Mouse (Mus musculus): ENCODE measurements around the gene Gucy1b2. TPM values are rescaled to one million over a fixed set of nuclear protein-coding genes. Genes with fewer than 3 reads are reported as not detected.

Gucy1b2 gene
- polyA plus RNA-seq, 1 experiment from 2014 or later, result 0.09 TPM

DNA sequence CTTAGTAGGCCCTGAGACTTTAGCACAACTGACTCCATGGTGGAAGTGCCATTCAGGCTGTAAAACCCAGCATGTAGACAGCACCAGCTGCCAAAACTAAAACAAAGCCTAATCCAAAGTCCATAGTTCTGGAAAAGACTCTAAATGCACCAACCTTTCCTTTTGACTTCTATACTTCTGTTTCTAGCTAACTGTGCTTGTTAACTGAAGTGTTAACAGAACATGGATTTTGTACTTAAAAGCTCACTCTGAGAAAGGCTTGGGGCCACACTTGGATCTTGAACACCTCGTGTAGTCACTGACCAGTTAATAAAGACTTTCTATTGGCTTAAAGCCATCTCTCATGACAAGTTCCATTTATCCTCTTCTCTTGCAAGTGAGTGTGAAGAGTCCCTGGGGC is 13.1 kb downstream of the Gucy1b2 start:
- 67% methylated on average over 1 of the region's 1 CpGs for WGBS
- Histone ChIP-seq H3K27ac (no peak overlapping the region), H3K36me3 (no peaks in the 10 kb centered on the region)

DNA sequence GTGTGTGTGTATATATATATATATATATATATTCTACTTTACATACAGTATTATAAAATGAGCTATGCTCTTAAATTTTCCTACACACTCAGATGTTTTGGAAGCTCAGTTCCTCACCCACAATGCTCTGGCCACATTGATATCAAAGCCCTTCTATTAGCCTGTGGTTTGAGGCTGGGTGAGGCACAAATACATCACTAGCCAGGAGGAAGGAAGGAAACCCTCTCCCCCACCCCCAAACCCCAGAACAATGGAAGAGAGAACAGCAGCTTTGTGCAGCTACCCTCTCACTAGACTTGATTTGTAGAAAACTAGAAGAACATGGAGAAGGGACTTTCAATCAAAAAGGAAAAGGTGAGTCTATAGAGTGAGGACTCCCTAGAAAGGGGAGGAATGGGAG is 16.1 kb downstream of the Gucy1b2 start:
- Histone ChIP-seq H3K4me3 (replicated peaks) (no peak overlapping the region), H3K9ac (no peak overlapping the region), H3K4me1 (no peaks in the 10 kb centered on the region), H3K27me3 (replicated peaks) (no peaks in the 10 kb centered on the region), H3K36me3 (no peaks in the 10 kb centered on the region), H3K9me3 (no peaks in the 10 kb centered on the region), H3K4me2 (no peak overlapping the region), H3K27ac (no peak overlapping the region)
- no peak for ATAC-seq (ENCODE audit: insufficient read depth, low FRiP score, low read depth)

More for the DNA sequence above, 13.1 kb downstream of the Gucy1b2 start:
- no peak for ATAC-seq (ENCODE audit: insufficient read depth, low FRiP score, low read depth)
- no peak overlapping the region for H3K4me3 ChIP-seq (replicated peaks)
- no peaks in the 10 kb centered on the region for H3K4me1 ChIP-seq
- H3K9me3 ChIP-seq, result no peaks in the 10 kb centered on the region
- no peaks in the 10 kb centered on the region for H3K27me3 ChIP-seq (replicated peaks)
- H3K4me2 ChIP-seq, result no peak overlapping the region
- no peak overlapping the region for H3K9ac ChIP-seq

DNA sequence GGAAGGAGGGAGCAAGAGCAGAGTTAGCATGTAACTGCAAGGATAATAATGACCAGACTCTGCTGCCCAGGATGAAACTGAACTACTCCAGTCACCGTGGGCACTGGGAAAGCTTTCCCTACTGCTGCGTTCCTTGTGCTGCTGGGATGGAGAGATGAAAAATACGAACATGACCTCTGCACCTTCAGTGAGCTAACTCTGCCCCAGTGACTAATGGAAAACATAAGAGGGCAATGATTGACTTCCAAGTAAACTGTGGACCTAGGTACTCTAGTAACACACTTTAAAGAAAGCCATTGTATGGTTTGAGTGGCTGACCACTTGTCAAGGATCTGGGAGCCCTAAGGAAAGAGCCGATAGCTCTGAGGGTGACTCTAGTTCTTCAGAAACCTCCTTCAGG is 17.9 kb downstream of the Gucy1b2 start:
- Histone ChIP-seq H3K4me2 (no peak overlapping the region), H3K4me3 (replicated peaks) (no peak overlapping the region), H3K9me3 (no peaks in the 10 kb centered on the region), H3K27me3 (replicated peaks) (no peaks in the 10 kb centered on the region), H3K4me1 (no peaks in the 10 kb centered on the region), H3K27ac (no peak overlapping the region), H3K9ac (no peak overlapping the region), H3K36me3 (no peaks in the 10 kb centered on the region)
- no peak for ATAC-seq (ENCODE audit: insufficient read depth, low FRiP score, low read depth)
- 61% methylated on average over 4 of the region's 4 CpGs for WGBS

DNA sequence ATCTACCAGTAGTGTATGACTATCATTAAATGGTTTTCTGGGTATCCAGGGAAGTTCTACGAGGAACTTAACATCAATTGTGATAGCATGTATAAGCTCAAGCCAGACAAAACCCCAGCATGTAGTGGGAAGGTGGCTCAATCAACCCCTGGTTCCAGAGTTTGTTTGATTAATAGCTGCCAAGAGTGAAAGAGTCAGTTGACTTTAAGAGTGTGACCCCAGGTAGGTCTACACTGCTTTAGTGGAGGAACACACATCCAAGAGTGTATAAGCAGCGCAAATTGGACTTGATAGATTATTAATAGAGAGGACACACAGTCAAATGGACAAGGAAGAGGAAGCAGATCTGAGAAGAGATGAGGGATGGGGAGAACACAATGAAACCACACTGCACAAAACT is 18.3 kb downstream of the Gucy1b2 start:
- ATAC-seq (ENCODE audit: insufficient read depth, low FRiP score, low read depth), result no peak
- Histone ChIP-seq H3K27me3 (replicated peaks) (no peaks in the 10 kb centered on the region), H3K4me2 (no peak overlapping the region), H3K4me3 (replicated peaks) (no peak overlapping the region), H3K4me1 (no peaks in the 10 kb centered on the region), H3K9me3 (no peaks in the 10 kb centered on the region), H3K36me3 (no peaks in the 10 kb centered on the region), H3K27ac (no peak overlapping the region), H3K9ac (no peak overlapping the region)
- WGBS, result 93% methylated on average over 2 of the region's 2 CpGs

DNA sequence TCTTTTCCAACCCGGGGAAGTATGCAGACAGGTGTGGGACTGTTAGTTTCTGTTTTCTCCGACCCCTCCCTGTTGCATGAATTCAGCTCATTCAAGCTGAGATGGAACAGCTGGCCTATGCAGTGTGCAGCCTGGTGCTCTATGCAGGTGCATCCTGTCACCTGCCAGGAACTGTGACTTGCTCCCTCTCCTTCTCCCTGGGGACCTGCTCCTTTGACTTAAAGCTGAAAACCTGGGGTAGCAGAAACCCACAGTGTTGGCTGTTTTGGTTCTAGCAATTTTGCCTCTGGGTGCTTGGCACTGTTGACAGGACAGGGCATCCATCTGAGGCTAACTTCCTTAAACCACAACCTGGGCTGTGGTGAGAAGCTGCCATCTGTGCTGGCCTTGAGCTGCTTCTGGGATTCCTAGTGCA is 30.8 kb downstream of the Gucy1b2 start:
- ATAC-seq (ENCODE audit: insufficient read depth, low FRiP score, low read depth), result no peak
- H3K27me3 ChIP-seq (replicated peaks), result no peaks in the 10 kb centered on the region

GRCm38 (mm10) chr14:62422265-62422664 is 33.8 kb downstream of the Gucy1b2 start:
- no peak overlapping the region for H3K9ac ChIP-seq
- ATAC-seq (ENCODE audit: insufficient read depth, low FRiP score, low read depth), result no peak
- H3K4me2 ChIP-seq, result no peak overlapping the region
- no peak overlapping the region for H3K4me3 ChIP-seq (replicated peaks)
- WGBS, result 64% methylated on average over 4 of the region's 4 CpGs
- H3K27me3 ChIP-seq (replicated peaks), result no peaks in the 10 kb centered on the region
- no peaks in the 10 kb centered on the region for H3K9me3 ChIP-seq
- H3K4me1 ChIP-seq, result no peaks in the 10 kb centered on the region
- no peak overlapping the region for H3K27ac ChIP-seq
- H3K36me3 ChIP-seq, result no peaks in the 10 kb centered on the region

More for the DNA sequence above, 30.8 kb downstream of the Gucy1b2 start:
- H3K4me3 ChIP-seq (replicated peaks), result no peak overlapping the region
- 27% methylated on average over 2 of the region's 2 CpGs for WGBS
- H3K9ac ChIP-seq, result no peak overlapping the region
- no peaks in the 10 kb centered on the region for H3K9me3 ChIP-seq
- H3K4me1 ChIP-seq, result no peaks in the 10 kb centered on the region
- H3K4me2 ChIP-seq, result no peak overlapping the region
- no peaks in the 10 kb centered on the region for H3K36me3 ChIP-seq
- H3K27ac ChIP-seq, result no peak overlapping the region

- WGBS, result 75% methylated on average over 3 of the region's 3 CpGs
- Histone ChIP-seq H3K27ac (no peak overlapping the region), H3K4me3 (replicated peaks) (no peak overlapping the region), H3K4me1 (no peaks in the 10 kb centered on the region), H3K9ac (no peak overlapping the region), H3K4me2 (no peak overlapping the region), H3K27me3 (replicated peaks) (no peaks in the 10 kb centered on the region), H3K36me3 (no peaks in the 10 kb centered on the region), H3K9me3 (no peaks in the 10 kb centered on the region)
- ATAC-seq (ENCODE audit: insufficient read depth, low FRiP score, low read depth), result no peak
Observed at GRCm38 (mm10) chr14:62417501-62417900, 38.6 kb downstream of the Gucy1b2 start.

GRCm38 (mm10) chr14:62416742-62417134 is 39.4 kb downstream of the Gucy1b2 start:
- Histone ChIP-seq H3K4me2 (no peak overlapping the region), H3K27ac (no peak overlapping the region), H3K4me1 (no peaks in the 10 kb centered on the region), H3K36me3 (no peaks in the 10 kb centered on the region), H3K27me3 (replicated peaks) (no peaks in the 10 kb centered on the region), H3K9ac (no peak overlapping the region), H3K9me3 (no peaks in the 10 kb centered on the region), H3K4me3 (replicated peaks) (no peak overlapping the region)
- no peak for ATAC-seq (ENCODE audit: insufficient read depth, low FRiP score, low read depth)
- WGBS, result 24% methylated on average over 1 of the region's 1 CpGs

- Histone ChIP-seq H3K4me3 (replicated peaks) (no peak overlapping the region), H3K36me3 (no peaks in the 10 kb centered on the region), H3K27ac (no peak overlapping the region), H3K9me3 (no peaks in the 10 kb centered on the region), H3K27me3 (replicated peaks) (no peaks in the 10 kb centered on the region), H3K4me2 (no peak overlapping the region), H3K4me1 (no peaks in the 10 kb centered on the region), H3K9ac (no peak overlapping the region)
- ATAC-seq (ENCODE audit: insufficient read depth, low FRiP score, low read depth), result no peak
- WGBS, result 72% methylated on average over 7 of the region's 7 CpGs
Observed at GRCm38 (mm10) chr14:62416007-62416741, 39.9 kb downstream of the Gucy1b2 start.

DNA sequence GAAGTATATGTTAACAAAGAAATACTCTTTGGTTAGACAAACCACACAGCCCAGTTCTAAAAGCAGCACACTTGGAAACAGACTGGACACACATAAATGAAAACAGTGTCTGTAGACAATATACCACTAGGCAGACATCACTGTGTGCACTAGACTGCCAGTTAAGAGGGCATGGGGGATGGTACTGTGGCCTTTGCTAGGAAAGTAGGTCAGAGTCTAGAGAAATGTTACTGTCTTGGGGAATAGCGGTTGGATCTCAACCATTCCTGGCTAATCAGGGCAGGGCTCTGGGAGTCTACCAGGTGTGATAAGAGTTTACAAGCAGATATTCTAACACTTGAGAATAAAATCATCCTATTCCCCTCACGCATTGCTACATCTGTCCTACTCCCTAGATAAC is 60.7 kb downstream of the Gucy1b2 start:
- no peak overlapping the region for H3K9ac ChIP-seq
- 80% methylated on average over 2 of the region's 2 CpGs for WGBS
- ATAC-seq (ENCODE audit: insufficient read depth, low FRiP score, low read depth), result no peak
- H3K4me1 ChIP-seq, result no peaks in the 10 kb centered on the region
- H3K36me3 ChIP-seq, result no peaks in the 10 kb centered on the region
- no peaks in the 10 kb centered on the region for H3K9me3 ChIP-seq
- no peaks in the 10 kb centered on the region for H3K27me3 ChIP-seq (replicated peaks)
- no peak overlapping the region for H3K27ac ChIP-seq
- H3K4me2 ChIP-seq, result no peak overlapping the region
- no peak overlapping the region for H3K4me3 ChIP-seq (replicated peaks)

DNA sequence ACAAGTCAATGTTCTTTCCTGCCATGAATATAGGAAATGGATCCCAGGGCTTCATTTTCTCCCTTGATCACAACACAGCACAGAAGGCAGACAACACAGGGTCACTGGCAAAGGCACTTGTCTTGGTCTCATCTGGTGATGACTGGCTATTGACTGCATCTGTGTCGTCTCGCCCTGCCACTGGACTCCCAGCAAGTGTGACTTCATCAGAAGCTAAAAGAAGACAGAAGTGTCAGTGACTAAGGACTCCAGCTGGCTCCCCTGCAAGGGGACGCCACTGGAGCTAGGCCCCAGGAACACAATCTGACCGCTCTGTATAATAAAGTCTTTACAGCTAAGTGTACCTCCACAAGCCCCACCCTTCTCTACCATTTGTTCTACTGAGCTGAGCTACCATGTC is 63.3 kb downstream of the Gucy1b2 start:
- no peaks in the 10 kb centered on the region for H3K9me3 ChIP-seq
- H3K4me1 ChIP-seq, result no peaks in the 10 kb centered on the region
- H3K27me3 ChIP-seq (replicated peaks), result no peaks in the 10 kb centered on the region
- H3K9ac ChIP-seq, result no peak overlapping the region
- H3K27ac ChIP-seq, result no peak overlapping the region
- no peak overlapping the region for H3K4me2 ChIP-seq
- no peak overlapping the region for H3K4me3 ChIP-seq (replicated peaks)
- no peak for ATAC-seq (ENCODE audit: insufficient read depth, low FRiP score, low read depth)
- H3K36me3 ChIP-seq, result no peaks in the 10 kb centered on the region
- 71% methylated on average over 4 of the region's 4 CpGs for whole genome bisulfite sequencing

- 79% methylated on average over 9 of the region's 9 CpGs for WGBS
- Histone ChIP-seq H3K36me3 (no peaks in the 10 kb centered on the region), H3K9me3 (no peaks in the 10 kb centered on the region), H3K4me1 (no peaks in the 10 kb centered on the region), H3K9ac (no peak overlapping the region), H3K4me3 (replicated peaks) (no peak overlapping the region), H3K27me3 (replicated peaks) (no peaks in the 10 kb centered on the region), H3K4me2 (no peak overlapping the region), H3K27ac (no peak overlapping the region)
- no peak for ATAC-seq (ENCODE audit: insufficient read depth, low FRiP score, low read depth)
Observed at GRCm38 (mm10) chr14:62389729-62390536, 66.2 kb downstream of the Gucy1b2 start.
